Mouse (Mus musculus): ENCODE measurements around the gene Rheb. TPM values are rescaled to one million over a fixed set of nuclear protein-coding genes. Genes with fewer than 3 reads are reported as not detected.

Rheb gene
- total RNA-seq, 1 experiment = 45.6 TPM

DNA sequence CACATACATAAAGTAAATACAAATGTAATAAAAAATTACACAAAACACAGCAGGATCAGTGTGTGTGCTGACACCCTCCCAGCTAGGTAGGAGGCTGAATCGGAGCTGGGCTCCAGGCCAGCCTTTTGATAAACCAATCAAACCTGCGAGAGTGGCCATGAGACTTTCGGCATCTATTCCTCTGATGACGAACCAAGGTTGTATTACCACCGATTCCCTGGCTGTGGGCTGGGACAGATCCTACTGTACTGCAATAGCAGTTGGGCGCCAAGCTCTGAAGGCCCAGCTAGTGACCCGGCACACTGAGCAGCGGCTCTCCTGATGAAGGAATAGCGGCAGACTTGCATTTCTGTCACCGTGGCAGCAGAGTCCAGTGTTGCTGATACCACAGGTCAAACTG, 43.8 kb downstream of the Rheb start:
- Histone ChIP-seq H3K27ac (ENCODE audit: insufficient read depth, low read depth, low read length, poor library complexity, severe bottlenecking) (no peak overlapping the region), H3K9ac (ENCODE audit: insufficient read depth, low read depth, low read length, poor library complexity, severe bottlenecking) (no peak overlapping the region), H3K9me3 (ENCODE audit: control insufficient read depth, insufficient read depth, low read depth, low read length) (no peaks in the 10 kb centered on the region), H3K4me1 (ENCODE audit: control insufficient read depth in 2 of 2, insufficient read depth in 2 of 2, low read length in 2 of 2, poor library complexity in 1 of 2) (no peaks in the 10 kb centered on the region), H3K36me3 (ENCODE audit: control insufficient read depth, insufficient read depth, low read length, poor library complexity, severe bottlenecking) (peaks cover 10% of the 10 kb centered on the region), H3K4me3 (ENCODE audit: insufficient read depth in 1 of 2, low read depth in 1 of 2, low read length in 2 of 2, poor library complexity in 1 of 2, severe bottlenecking in 1 of 2) (no peak overlapping the region)
- in situ Hi-C loops (cut with MboI; ENCODE audit: low sequenced_read_pairs in 2 of 2, unreplicated experiment in 2 of 2) = no loop called here
- no peak for DNase-seq (ENCODE audit: low read depth, low spot score)
- no peak for TF ChIP-seq ZNF384 (IDR thresholded peaks at IDR 0.05; ENCODE audit: low read depth, low read length)
- TF ChIP-seq MAFK (IDR thresholded peaks at IDR 0.05; ENCODE audit: insufficient read depth, low read depth, low read length) = no peak
- TF ChIP-seq CHD2 (IDR thresholded peaks at IDR 0.05; ENCODE audit: low read depth, low read length) = no peak
- no peak for TF ChIP-seq HCFC1 (IDR thresholded peaks at IDR 0.05; ENCODE audit: borderline replicate concordance, insufficient read depth, low read length)
- no peak for TF ChIP-seq ZC3H11A (IDR thresholded peaks at IDR 0.05; ENCODE audit: borderline replicate concordance, low read depth, low read length)

DNA sequence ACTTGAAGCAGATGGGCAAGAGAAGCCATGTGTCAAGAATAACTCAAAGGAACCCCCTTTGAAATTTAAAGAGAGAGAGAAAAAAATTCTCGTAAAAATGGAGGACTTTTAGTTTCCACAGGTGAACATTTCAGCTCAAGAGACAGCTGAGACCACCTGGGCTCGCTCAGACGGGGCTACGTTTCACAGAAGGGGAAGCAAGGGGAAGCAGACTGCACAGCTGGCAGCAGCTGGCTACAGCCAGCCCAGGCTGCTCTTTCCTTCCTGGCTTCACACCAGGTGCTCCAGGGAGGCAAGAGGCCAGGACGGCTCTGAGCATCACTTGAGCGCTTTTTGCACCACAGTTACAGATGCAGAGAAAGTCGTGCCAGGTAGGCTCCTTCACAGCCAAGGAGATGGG, 44.6 kb downstream of the Rheb start:
- no peaks in the 10 kb centered on the region for H3K9me3 ChIP-seq (ENCODE audit: control insufficient read depth, insufficient read depth, low read depth, low read length)
- in situ Hi-C loops (cut with MboI; ENCODE audit: low sequenced_read_pairs in 2 of 2, unreplicated experiment in 2 of 2) = no loop called here
- no peak for DNase-seq (ENCODE audit: low read depth, low spot score)
- H3K27ac ChIP-seq (ENCODE audit: insufficient read depth, low read depth, low read length, poor library complexity, severe bottlenecking) = no peak overlapping the region
- no peak overlapping the region for H3K4me3 ChIP-seq (ENCODE audit: insufficient read depth in 1 of 2, low read depth in 1 of 2, low read length in 2 of 2, poor library complexity in 1 of 2, severe bottlenecking in 1 of 2)
- TF ChIP-seq ZNF384 (IDR thresholded peaks at IDR 0.05; ENCODE audit: low read depth, low read length) (no peak), MAFK (IDR thresholded peaks at IDR 0.05; ENCODE audit: insufficient read depth, low read depth, low read length) (no peak), CHD2 (IDR thresholded peaks at IDR 0.05; ENCODE audit: low read depth, low read length) (no peak), HCFC1 (IDR thresholded peaks at IDR 0.05; ENCODE audit: borderline replicate concordance, insufficient read depth, low read length) (no peak), ZC3H11A (IDR thresholded peaks at IDR 0.05; ENCODE audit: borderline replicate concordance, low read depth, low read length) (no peak)
- no peak overlapping the region for H3K9ac ChIP-seq (ENCODE audit: insufficient read depth, low read depth, low read length, poor library complexity, severe bottlenecking)
- no peaks in the 10 kb centered on the region for H3K4me1 ChIP-seq (ENCODE audit: control insufficient read depth in 2 of 2, insufficient read depth in 2 of 2, low read length in 2 of 2, poor library complexity in 1 of 2)
- H3K36me3 ChIP-seq (ENCODE audit: control insufficient read depth, insufficient read depth, low read length, poor library complexity, severe bottlenecking) = peaks cover 6% of the 10 kb centered on the region

GRCm38 (mm10) chr5:24792961-24793360, 49.5 kb downstream of the Rheb start:
- Histone ChIP-seq H3K9ac (ENCODE audit: insufficient read depth, low read depth, low read length, poor library complexity, severe bottlenecking) (no peak overlapping the region), H3K4me3 (ENCODE audit: insufficient read depth in 1 of 2, low read depth in 1 of 2, low read length in 2 of 2, poor library complexity in 1 of 2, severe bottlenecking in 1 of 2) (no peak overlapping the region), H3K36me3 (ENCODE audit: control insufficient read depth, insufficient read depth, low read length, poor library complexity, severe bottlenecking) (no peaks in the 10 kb centered on the region), H3K9me3 (ENCODE audit: control insufficient read depth, insufficient read depth, low read depth, low read length) (no peaks in the 10 kb centered on the region), H3K4me1 (ENCODE audit: control insufficient read depth in 2 of 2, insufficient read depth in 2 of 2, low read length in 2 of 2, poor library complexity in 1 of 2) (no peaks in the 10 kb centered on the region), H3K27ac (ENCODE audit: insufficient read depth, low read depth, low read length, poor library complexity, severe bottlenecking) (no peak overlapping the region)
- no peak for TF ChIP-seq ZNF384 (IDR thresholded peaks at IDR 0.05; ENCODE audit: low read depth, low read length)
- no peak for TF ChIP-seq MAFK (IDR thresholded peaks at IDR 0.05; ENCODE audit: insufficient read depth, low read depth, low read length)
- no peak for TF ChIP-seq ZC3H11A (IDR thresholded peaks at IDR 0.05; ENCODE audit: borderline replicate concordance, low read depth, low read length)
- no peak for DNase-seq (ENCODE audit: low read depth, low spot score)
- in situ Hi-C loops (cut with MboI; ENCODE audit: low sequenced_read_pairs in 2 of 2, unreplicated experiment in 2 of 2) = no loop called here

DNA sequence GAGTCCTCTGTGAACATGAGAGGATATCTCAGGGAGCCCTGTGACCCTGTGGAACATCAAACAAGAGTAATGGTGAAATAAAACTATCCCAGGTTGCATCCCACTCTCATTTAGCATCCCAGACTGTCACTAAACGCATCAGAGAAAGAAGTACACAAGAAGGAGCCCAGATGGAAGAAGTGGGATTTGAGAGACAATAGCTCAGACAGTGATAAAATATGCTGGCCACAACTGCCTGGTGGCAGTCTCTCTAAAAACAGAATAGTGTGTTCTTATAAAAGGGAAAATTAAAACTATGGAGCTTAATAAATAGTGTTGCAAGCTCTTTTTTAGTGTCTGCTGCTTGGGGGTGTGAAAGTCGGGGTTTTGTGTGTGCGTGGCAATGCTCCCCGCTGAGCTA, 59.5 kb downstream of the Rheb start:
- H3K9me3 ChIP-seq (ENCODE audit: control insufficient read depth, insufficient read depth, low read depth, low read length) = no peaks in the 10 kb centered on the region
- H3K4me1 ChIP-seq (ENCODE audit: control insufficient read depth in 2 of 2, insufficient read depth in 2 of 2, low read length in 2 of 2, poor library complexity in 1 of 2) = peaks cover 2 to 5% of the 10 kb centered on the region in 2 experiments; a peak in 2 of 4 replicates
- no peak overlapping the region for H3K4me3 ChIP-seq (ENCODE audit: insufficient read depth in 1 of 2, low read depth in 1 of 2, low read length in 2 of 2, poor library complexity in 1 of 2, severe bottlenecking in 1 of 2)
- TF ChIP-seq ZC3H11A (IDR thresholded peaks at IDR 0.05; ENCODE audit: borderline replicate concordance, low read depth, low read length) (no peak), CHD2 (IDR thresholded peaks at IDR 0.05; ENCODE audit: low read depth, low read length) (no peak), MAFK (IDR thresholded peaks at IDR 0.05; ENCODE audit: insufficient read depth, low read depth, low read length) (no peak), ZNF384 (IDR thresholded peaks at IDR 0.05; ENCODE audit: low read depth, low read length) (no peak), HCFC1 (IDR thresholded peaks at IDR 0.05; ENCODE audit: borderline replicate concordance, insufficient read depth, low read length) (no peak)
- H3K36me3 ChIP-seq (ENCODE audit: control insufficient read depth, insufficient read depth, low read length, poor library complexity, severe bottlenecking) = no peaks in the 10 kb centered on the region
- in situ Hi-C loops (cut with MboI; ENCODE audit: low sequenced_read_pairs in 2 of 2, unreplicated experiment in 2 of 2) = no loop called here
- no peak for DNase-seq (ENCODE audit: low read depth, low spot score)
- no peak overlapping the region for H3K9ac ChIP-seq (ENCODE audit: insufficient read depth, low read depth, low read length, poor library complexity, severe bottlenecking)
- no peak overlapping the region for H3K27ac ChIP-seq (ENCODE audit: insufficient read depth, low read depth, low read length, poor library complexity, severe bottlenecking)

GRCm38 (mm10) chr5:24781048-24781447, 61.4 kb downstream of the Rheb start:
- Histone ChIP-seq H3K27ac (ENCODE audit: insufficient read depth, low read depth, low read length, poor library complexity, severe bottlenecking) (no peak overlapping the region), H3K9ac (ENCODE audit: insufficient read depth, low read depth, low read length, poor library complexity, severe bottlenecking) (no peak overlapping the region), H3K4me1 (ENCODE audit: control insufficient read depth in 2 of 2, insufficient read depth in 2 of 2, low read length in 2 of 2, poor library complexity in 1 of 2) (peaks cover 2 to 6% of the 10 kb centered on the region in 2 experiments; a peak in 2 of 4 replicates), H3K36me3 (ENCODE audit: control insufficient read depth, insufficient read depth, low read length, poor library complexity, severe bottlenecking) (no peaks in the 10 kb centered on the region), H3K9me3 (ENCODE audit: control insufficient read depth, insufficient read depth, low read depth, low read length) (no peaks in the 10 kb centered on the region), H3K4me3 (ENCODE audit: insufficient read depth in 1 of 2, low read depth in 1 of 2, low read length in 2 of 2, poor library complexity in 1 of 2, severe bottlenecking in 1 of 2) (no peak overlapping the region)
- TF ChIP-seq MAFK (IDR thresholded peaks at IDR 0.05; ENCODE audit: insufficient read depth, low read depth, low read length) (no peak), CHD2 (IDR thresholded peaks at IDR 0.05; ENCODE audit: low read depth, low read length) (no peak), HCFC1 (IDR thresholded peaks at IDR 0.05; ENCODE audit: borderline replicate concordance, insufficient read depth, low read length) (no peak)
- no peak for DNase-seq (ENCODE audit: low read depth, low spot score)
- in situ Hi-C loops (cut with MboI; ENCODE audit: low sequenced_read_pairs in 2 of 2, unreplicated experiment in 2 of 2) = no loop called here
